Mouse (Mus musculus): ENCODE measurements around the gene Cnpy1. TPM values are rescaled to one million over a fixed set of nuclear protein-coding genes. Genes with fewer than 3 reads are reported as not detected.
A peak's percentile ranks its signal among the peaks of the same experiment; 100 is the strongest.

Cnpy1 gene
- polyA plus RNA-seq, 1 experiment from 2014 or later, result 1.6 TPM

DNA sequence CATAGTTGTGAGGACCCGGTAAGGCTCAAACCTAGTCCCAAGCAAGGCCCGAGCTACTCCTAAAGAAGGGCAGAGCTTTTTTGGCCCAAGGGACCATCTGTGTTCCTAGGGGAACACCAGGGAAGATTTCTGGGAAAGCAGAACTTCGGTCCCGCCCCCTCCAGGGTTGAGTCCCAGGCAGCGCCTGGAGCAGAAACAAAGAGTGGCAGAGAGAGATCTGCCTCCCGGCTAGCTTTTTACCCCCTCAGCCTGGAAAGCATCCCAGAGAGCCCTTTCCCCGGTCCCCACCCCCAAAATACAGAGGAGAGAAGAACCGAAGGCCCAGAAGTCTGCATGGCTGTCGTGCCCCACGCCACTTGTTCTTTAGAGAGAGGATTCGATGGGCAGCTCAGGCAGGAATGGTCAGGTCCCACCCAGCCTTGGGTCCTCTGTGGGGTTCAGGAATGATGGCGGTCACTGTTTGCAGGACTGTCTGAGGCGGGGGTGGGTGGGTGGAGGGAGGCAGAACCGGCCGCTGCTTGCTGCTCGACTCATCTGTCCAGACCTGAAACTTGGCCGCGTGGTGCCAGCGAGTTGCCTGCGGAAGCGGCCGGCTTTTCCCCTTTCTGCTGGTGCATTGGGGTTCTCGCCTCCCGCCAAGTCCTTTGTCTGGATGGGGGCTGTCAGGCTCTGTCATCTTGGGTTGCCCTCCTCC is 70.6 kb downstream of the Cnpy1 start:
- Histone ChIP-seq H3K4me1 (peaks cover 30% of the 10 kb centered on the region), H3K9me3 (no peaks in the 10 kb centered on the region), H3K27ac (no peak overlapping the region), H3K36me3 (replicated peaks) (no peaks in the 10 kb centered on the region), H3K4me3 (no peak overlapping the region), H3K27me3 (ENCODE audit: poor library complexity, severe bottlenecking) (peaks cover 99% of the 10 kb centered on the region)
- DNase-seq (ENCODE audit: extremely low spot score, low spot score), result no peak
- under 1% methylated on average over 24 of the region's 24 CpGs for WGBS

- H3K27ac ChIP-seq, result no peak overlapping the region
- DNase-seq (ENCODE audit: extremely low spot score, low spot score), result no peak
- H3K4me3 ChIP-seq, result no peak overlapping the region
- no peaks in the 10 kb centered on the region for H3K36me3 ChIP-seq (replicated peaks)
- no peaks in the 10 kb centered on the region for H3K9me3 ChIP-seq
- H3K27me3 ChIP-seq (ENCODE audit: poor library complexity, severe bottlenecking), result peaks cover 99% of the 10 kb centered on the region
- peaks cover 26% of the 10 kb centered on the region for H3K4me1 ChIP-seq
- under 1% methylated on average over 9 of the region's 9 CpGs for WGBS
These were observed 71.5 kb downstream of the Cnpy1 start for GRCm38 (mm10) chr5:28174086-28174485.

DNA sequence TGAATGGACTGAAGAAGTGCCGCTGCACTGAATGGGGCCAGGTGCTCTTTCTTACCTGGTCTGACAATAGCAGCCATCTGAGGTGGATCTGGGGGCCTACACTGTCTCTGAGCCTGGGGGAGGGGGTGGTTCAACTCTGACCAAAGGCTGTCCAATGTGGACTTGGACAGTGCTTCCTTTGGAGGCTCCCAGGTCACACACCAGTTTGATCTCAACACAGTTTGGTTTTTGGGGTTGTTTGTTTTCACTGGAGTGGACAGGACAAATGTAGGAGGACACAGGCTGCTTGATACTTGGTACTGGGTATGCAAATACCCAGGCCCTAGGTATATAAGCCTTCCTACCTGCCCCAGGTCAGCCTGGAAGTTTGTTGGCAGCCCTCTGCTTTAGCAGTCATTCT is 71.9 kb downstream of the Cnpy1 start:
- H3K4me3 ChIP-seq, result no peak overlapping the region
- 3% methylated on average over 1 of the region's 1 CpGs for WGBS
- H3K4me1 ChIP-seq, result peaks cover 27% of the 10 kb centered on the region
- no peak overlapping the region for H3K27ac ChIP-seq
- no peaks in the 10 kb centered on the region for H3K36me3 ChIP-seq (replicated peaks)
- H3K9me3 ChIP-seq, result no peaks in the 10 kb centered on the region
- DNase-seq (ENCODE audit: extremely low spot score, low spot score), result no peak
- H3K27me3 ChIP-seq (ENCODE audit: poor library complexity, severe bottlenecking), result peaks cover 99% of the 10 kb centered on the region

DNA sequence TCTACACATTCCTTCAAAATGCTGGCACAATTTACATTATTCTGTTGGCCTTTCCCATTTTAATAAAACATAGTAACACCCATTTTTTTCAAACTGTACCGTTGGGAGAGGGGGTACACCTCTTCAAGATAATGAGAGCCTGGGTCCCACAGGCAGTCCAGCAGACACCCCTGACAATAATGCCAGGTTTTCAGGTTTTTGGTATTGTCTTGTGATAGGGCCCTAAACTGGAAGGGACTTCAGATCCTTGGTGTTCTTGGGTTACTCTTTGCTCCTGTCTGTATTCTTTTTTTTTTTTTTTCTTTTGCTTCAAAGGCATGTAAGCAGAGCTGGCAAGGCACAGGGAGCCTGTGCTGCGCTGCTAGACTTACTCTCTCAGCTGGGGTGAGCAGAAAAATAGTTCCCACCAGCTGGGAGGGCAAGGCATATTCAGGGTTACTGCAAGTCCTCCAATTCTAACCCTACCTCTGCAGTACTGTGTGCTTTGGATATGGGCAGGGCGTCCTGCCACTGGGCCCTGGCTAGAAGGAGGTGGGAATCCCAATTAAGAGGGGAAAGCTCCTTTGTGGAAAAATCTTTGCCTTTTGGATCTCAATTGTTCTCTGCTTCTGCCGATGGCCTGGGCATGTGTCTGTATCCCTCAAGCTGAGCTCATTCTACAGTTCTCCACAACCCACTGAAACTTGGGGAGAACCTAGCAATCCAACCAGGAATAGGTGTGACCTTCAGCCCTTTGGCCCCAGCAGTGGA is 72.5 kb downstream of the Cnpy1 start:
- Histone ChIP-seq H3K27me3 (ENCODE audit: poor library complexity, severe bottlenecking) (peaks cover 99% of the 10 kb centered on the region), H3K36me3 (replicated peaks) (no peaks in the 10 kb centered on the region), H3K27ac (no peak overlapping the region), H3K4me1 (peaks cover 31% of the 10 kb centered on the region), H3K9me3 (no peaks in the 10 kb centered on the region), H3K4me3 (no peak overlapping the region)
- WGBS, result 3% methylated on average over 4 of the region's 4 CpGs
- no peak for DNase-seq (ENCODE audit: extremely low spot score, low spot score)

- Histone ChIP-seq H3K27me3 (ENCODE audit: poor library complexity, severe bottlenecking) (peaks cover 99% of the 10 kb centered on the region), H3K36me3 (replicated peaks) (no peaks in the 10 kb centered on the region), H3K27ac (no peak overlapping the region), H3K9me3 (no peaks in the 10 kb centered on the region), H3K4me1 (peaks cover 31% of the 10 kb centered on the region), H3K4me3 (no peak overlapping the region)
- WGBS, result 1% methylated on average over 8 of the region's 8 CpGs
- no peak for DNase-seq (ENCODE audit: extremely low spot score, low spot score)
These were observed 73.2 kb downstream of the Cnpy1 start for GRCm38 (mm10) chr5:28172261-28172920.

DNA sequence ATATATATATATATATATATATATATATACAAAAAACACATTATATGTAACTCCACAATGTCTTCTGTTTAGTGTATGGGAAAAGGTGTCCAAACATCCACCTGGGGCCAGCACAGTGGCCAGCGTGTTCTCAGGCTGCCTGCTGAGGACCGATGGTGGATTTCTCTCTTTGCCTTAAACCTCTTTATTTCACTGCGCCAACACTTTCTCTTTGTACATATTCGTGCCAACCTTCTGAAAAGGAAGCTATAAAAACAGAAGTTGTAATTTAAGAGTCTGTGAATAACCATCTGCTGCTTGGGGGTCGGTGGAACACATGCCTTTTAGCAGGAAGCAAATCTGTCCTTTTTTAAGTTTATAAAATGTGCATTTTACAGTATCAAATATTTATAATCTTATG is 73.9 kb downstream of the Cnpy1 start:
- no peak overlapping the region for H3K27ac ChIP-seq

GRCm38 (mm10) chr5:28170892-28171291 is 74.7 kb downstream of the Cnpy1 start:
- Histone ChIP-seq H3K4me3 (no peak overlapping the region), H3K4me1 (peaks cover 40% of the 10 kb centered on the region), H3K27ac (no peak overlapping the region), H3K36me3 (replicated peaks) (no peaks in the 10 kb centered on the region), H3K27me3 (ENCODE audit: poor library complexity, severe bottlenecking) (peaks cover 99% of the 10 kb centered on the region), H3K9me3 (no peaks in the 10 kb centered on the region)
- WGBS, result 0% methylated on average over 19 of the region's 19 CpGs
- peak; percentile 56 for DNase-seq (ENCODE audit: extremely low spot score, low spot score)

More for the DNA sequence above, 73.9 kb downstream of the Cnpy1 start:
- Histone ChIP-seq H3K36me3 (replicated peaks) (no peaks in the 10 kb centered on the region), H3K9me3 (no peaks in the 10 kb centered on the region), H3K4me3 (no peak overlapping the region), H3K27me3 (ENCODE audit: poor library complexity, severe bottlenecking) (peaks cover 99% of the 10 kb centered on the region), H3K4me1 (peaks cover 36% of the 10 kb centered on the region)
- no peak for DNase-seq (ENCODE audit: extremely low spot score, low spot score)
- WGBS, result 5% methylated on average over 5 of the region's 5 CpGs

DNA sequence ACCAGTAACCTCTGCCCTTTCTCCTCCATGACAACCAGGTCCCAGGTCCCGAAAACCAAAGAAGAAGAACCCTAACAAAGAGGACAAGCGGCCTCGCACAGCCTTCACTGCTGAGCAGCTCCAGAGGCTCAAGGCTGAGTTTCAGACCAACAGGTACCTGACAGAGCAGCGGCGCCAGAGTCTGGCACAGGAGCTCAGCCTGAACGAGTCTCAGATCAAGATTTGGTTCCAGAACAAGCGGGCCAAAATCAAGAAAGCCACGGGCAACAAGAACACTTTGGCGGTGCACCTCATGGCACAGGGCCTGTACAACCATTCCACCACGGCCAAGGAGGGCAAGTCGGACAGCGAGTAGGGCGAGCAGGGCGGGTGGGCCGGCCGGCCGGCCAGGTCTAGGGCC is 75.5 kb downstream of the Cnpy1 start:
- peak; percentile 56 for DNase-seq (ENCODE audit: extremely low spot score, low spot score)
- no peak overlapping the region for H3K27ac ChIP-seq
- H3K27me3 ChIP-seq (ENCODE audit: poor library complexity, severe bottlenecking), result peaks cover 99% of the 10 kb centered on the region
- H3K36me3 ChIP-seq (replicated peaks), result no peaks in the 10 kb centered on the region
- peaks cover 43% of the 10 kb centered on the region for H3K4me1 ChIP-seq
- H3K4me3 ChIP-seq, result no peak overlapping the region
- no peaks in the 10 kb centered on the region for H3K9me3 ChIP-seq
- 1% methylated on average over 17 of the region's 17 CpGs for WGBS

GRCm38 (mm10) chr5:28169166-28169801 is 76.3 kb downstream of the Cnpy1 start:
- Histone ChIP-seq H3K27ac (no peak overlapping the region), H3K9me3 (no peaks in the 10 kb centered on the region), H3K27me3 (ENCODE audit: poor library complexity, severe bottlenecking) (peaks cover 99% of the 10 kb centered on the region), H3K4me3 (no peak overlapping the region; the same call in 1 of the 2 replicates), H3K36me3 (replicated peaks) (no peaks in the 10 kb centered on the region), H3K4me1 (peaks cover 41% of the 10 kb centered on the region)
- WGBS, result 5% methylated on average over 5 of the region's 5 CpGs
- no peak for DNase-seq (ENCODE audit: extremely low spot score, low spot score)

DNA sequence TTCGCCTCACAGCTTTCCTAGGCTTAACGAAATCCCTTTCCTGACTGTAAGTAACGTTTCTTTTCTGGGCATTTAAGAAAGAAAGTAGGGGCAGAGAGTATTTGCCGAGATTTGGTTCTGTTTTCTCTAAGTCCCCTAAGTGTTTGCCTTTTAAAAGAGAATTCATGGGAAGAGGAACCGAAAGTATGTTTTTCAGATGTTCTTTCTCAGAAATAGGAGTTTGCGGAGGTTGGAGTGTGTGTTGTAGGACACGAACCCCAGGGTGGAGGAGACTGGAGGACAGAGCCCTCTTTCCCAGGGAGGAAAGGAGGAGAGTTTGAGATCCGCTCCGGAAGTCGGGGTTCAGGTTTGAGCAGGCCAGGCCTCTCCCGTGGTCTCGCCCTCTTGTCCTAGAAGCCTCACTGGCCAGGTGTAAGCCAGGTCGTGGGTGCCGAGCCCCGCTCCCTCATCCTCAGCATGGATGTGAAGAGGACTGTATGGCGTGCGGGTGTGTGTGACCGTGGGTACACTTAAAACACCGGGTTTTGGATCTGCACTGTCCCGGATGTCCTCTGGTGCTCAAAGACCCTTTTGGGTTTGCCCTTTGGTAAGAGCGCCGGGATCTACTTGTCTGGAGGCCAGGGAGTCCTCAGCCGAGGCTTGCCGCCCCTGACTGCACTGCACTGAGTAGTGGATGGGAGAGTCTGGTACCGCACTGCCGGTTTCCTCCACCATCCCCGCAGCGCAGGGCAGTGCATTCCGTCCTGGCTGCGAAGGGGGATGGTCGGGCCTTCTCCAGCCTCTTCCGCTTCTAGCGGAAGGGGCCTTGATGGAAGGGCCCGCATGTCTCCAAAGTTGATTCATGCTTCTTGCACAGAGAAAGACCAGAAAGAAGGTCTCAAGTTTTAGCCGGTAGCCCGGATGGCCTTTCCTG is 77.1 kb downstream of the Cnpy1 start:
- Histone ChIP-seq H3K36me3 (replicated peaks) (no peaks in the 10 kb centered on the region), H3K9me3 (no peaks in the 10 kb centered on the region), H3K4me1 (peaks cover 37% of the 10 kb centered on the region), H3K4me3 (no peak overlapping the region; the same call in 1 of the 2 replicates), H3K27ac (no peak overlapping the region), H3K27me3 (ENCODE audit: poor library complexity, severe bottlenecking) (peaks cover 99% of the 10 kb centered on the region)
- DNase-seq (ENCODE audit: extremely low spot score, low spot score), result no peak
- WGBS, result under 1% methylated on average over 36 of the region's 36 CpGs

- Histone ChIP-seq H3K4me1 (peaks cover 37% of the 10 kb centered on the region), H3K36me3 (replicated peaks) (no peaks in the 10 kb centered on the region), H3K4me3 (no peak overlapping the region), H3K9me3 (no peaks in the 10 kb centered on the region), H3K27me3 (ENCODE audit: poor library complexity, severe bottlenecking) (peaks cover 99% of the 10 kb centered on the region), H3K27ac (no peak overlapping the region)
- WGBS, result 1% methylated on average over 29 of the region's 29 CpGs
- no peak for DNase-seq (ENCODE audit: extremely low spot score, low spot score)
These were observed 77.9 kb downstream of the Cnpy1 start for GRCm38 (mm10) chr5:28167611-28168252.
